Mouse (Mus musculus) lung, postnatal 10 days (tissue): ENCODE data around the gene Dnaja1.
A peak's percentile ranks its signal among the peaks of the same experiment; 100 is the strongest.

ENCODE experiments used
- DNase-seq: peaks from one replicate; pipeline ENCODE4 v3.0.0; 2021

Gene Dnaja1

DNA sequence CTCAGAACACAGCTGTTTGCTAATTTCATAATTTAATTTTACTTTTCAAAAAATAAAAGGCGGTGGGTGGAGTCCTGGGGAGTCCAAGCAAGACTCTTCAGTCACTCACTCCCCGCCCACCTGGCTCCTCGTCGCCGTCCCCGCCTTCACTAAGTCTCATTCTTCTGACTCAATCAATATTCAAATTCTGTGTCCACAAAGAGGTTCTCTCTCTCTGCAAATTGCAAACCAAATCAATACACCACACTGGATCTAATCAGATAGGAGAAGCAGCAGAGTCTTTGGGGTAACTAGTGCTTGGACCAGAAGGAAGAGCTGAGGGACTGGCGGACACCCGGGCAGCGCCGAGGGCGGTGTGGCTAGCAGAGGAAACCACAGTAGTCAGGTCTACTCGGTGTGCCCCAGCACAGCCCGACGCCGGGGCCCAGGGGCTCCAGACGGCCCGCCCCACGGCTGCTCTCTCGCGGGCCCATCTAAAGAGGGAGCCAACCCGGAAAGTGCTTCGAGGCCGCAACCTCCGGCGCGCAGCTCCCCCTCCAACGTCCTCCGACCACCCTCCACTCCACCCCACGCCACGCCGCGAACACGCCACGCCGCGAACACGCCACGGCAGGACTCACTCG lies 35.3 kb downstream of the Dnaja1 start:
- DNase-seq, result peak; percentile 37

DNA sequence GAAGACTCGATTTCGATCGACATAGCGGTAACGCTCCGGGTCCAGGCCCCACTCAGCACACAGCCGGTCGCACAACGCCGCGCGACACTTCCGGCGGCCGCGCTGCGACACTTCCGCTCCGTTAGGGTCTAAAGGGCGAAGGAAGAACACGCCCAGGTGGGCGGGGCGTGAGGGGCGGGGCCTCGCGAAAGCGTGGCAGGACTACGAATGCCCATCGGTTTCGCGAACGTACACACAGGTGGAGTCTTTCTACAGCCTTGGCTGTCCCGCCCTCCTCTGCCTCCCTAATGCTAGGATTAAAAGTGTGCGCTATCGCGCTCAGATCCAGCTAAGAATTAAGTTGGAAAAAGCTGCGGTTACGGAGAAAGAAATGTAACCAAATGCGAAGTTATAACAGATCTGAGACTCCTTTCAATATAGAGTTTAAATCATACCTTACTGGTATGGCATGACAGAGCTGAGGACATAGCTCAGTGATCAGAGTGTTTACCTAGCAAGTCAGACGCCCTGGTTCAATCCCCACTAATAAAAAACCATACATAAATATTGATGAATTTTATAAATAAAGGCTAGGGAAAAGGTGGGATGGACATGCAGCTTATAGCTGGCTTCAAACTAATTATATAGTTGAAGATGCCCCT lies 36.0 kb downstream of the Dnaja1 start, which contains the start of gene Smu1:
TSS of gene Smu1 (minus strand) at position 144 of the 641 bp plus-strand sequence.
- DNase-seq, result peak; percentile 97

DNA sequence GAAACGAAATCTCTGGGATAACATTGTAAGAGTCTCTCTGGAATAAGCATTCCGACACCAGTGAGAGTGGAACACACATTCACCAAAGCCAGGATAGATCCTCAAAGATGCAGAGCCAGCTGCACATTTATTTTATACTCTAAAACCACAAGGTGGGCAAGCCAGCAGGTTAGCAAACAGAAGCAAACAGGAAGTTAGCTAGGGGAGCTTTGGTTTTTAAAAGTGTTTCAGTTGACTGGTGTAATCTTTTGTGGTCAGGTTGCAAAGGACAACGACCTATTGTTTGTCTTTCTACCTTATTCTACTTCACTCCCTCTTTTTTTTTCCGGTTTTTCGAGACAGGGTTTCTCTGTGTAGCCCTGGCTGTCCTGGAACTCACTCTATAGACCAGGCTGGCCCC lies 37.9 kb downstream of the Dnaja1 start:
- DNase-seq, result no peak

DNA sequence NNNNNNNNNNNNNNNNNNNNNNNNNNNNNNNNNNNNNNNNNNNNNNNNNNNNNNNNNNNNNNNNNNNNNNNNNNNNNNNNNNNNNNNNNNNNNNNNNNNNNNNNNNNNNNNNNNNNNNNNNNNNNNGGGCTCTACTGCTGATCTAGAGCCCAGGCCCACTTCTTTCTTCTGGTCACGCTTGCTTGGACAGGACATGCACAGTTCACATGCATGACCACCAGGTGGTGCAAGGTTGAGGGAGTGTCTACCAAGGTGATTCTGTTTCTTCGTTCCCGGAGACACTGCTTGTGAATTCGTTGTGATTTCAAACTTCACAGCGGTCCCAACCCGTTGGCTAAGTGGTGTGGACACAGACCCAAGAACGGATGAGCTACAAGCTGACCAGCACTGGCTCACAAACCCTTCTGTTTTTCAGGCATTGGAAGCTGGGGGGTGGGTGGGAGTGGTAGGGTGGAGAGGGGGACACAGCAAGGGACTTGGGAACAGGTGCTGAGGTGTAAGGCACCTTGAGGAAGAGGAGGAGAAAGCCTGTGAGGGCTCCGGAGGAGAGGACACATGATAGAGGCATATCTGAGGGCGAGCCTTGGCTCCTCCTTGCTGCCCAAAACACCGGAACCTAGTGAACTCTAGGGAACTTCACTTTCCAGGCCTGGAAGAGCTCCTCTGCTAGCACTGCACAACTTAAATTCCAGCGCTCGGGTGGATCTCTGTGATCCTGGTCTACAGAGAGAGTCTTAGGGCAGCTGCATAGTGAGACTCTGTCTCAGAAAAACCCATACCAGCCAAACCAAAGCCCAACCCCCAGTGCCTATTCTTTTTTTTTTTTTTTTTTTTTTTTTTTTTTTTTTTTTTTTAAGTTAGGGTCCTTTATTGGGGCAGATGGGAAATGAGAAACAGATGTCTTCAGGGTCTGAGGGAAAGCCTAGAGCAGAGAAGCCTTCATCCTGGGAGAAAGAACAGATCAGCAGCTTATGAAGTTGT lies 52.6 kb downstream of the Dnaja1 start:
- DNase-seq, result peak; percentile 92

DNA sequence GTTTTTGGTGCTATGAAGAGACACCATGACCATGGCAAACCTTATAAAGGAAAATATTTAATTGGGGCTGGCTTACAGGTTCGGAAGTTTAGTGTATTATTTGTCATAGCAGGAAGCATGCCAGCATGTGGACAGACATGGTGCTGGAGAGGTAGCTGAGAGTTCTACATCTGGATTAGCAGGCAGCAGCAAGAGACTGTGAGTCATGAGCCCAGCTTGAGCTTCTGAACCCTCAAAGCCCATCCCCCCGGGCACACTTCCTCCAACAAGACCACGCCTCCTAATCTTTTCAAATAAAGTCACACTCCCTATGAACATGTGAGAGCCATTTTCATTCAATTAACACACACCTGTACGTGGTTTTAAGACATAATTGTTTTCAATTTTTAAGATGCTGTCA lies 54.5 kb downstream of the Dnaja1 start:
- peak; percentile 25 for DNase-seq

DNA sequence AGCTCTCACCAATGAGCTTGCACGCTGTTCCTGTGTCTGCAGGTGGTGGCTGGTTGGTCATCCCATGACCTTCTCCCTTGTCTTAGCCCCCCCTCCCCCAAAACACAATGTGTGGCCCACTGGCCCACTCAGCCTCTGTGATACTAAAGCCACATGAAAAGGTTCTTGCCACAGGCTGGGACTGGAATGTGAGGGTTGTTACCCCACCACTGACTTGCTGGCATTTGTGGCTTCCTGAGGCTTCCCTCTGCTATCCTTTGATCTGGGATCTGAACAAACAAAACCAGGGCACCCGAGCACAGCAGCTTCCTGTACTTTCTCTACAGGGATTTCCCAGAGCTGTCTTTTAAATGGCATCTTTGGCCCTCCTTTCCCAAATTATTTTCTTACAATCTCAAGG lies 55.2 kb downstream of the Dnaja1 start:
- peak; percentile 29 for DNase-seq

DNA sequence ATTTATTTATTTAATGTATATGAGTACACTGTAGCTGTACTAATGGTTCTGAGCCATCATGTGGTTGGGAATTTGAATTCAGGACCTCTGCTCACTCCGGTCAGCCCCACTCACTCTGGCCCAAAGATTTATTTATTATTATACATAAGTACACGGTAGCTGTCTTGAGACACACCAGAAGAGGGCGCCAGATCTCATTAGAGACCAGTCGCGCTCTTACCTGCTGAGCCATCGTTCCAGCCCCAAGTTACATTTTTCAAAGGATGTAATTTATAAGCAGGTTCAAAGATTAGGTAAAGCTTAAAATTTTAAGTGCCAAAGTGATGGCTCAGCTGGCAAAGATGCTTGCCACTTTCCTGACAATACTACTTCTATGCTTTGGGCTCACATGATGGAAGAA lies 56.7 kb downstream of the Dnaja1 start:
- peak; percentile 13 for DNase-seq

DNA sequence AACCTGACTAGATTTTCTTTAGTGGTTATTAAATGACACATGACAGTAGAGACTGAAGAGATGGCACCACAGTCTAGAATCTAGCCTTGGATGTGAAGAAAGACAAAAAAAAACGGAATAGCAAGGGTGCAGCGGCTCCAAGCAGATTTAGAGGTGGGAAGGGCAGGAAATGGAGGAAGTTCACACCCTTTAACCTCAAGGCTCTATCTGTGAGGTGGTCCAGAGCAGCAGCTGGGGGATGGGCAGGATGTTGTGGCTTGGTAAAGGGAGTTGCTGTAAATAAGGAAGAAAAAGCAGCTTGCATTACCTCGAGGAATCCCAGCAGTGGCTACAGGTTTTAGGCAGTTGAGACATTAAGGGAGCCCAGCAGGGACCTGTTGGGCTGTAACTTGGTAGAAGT lies 59.2 kb downstream of the Dnaja1 start:
- DNase-seq, result peak; percentile 78

DNA sequence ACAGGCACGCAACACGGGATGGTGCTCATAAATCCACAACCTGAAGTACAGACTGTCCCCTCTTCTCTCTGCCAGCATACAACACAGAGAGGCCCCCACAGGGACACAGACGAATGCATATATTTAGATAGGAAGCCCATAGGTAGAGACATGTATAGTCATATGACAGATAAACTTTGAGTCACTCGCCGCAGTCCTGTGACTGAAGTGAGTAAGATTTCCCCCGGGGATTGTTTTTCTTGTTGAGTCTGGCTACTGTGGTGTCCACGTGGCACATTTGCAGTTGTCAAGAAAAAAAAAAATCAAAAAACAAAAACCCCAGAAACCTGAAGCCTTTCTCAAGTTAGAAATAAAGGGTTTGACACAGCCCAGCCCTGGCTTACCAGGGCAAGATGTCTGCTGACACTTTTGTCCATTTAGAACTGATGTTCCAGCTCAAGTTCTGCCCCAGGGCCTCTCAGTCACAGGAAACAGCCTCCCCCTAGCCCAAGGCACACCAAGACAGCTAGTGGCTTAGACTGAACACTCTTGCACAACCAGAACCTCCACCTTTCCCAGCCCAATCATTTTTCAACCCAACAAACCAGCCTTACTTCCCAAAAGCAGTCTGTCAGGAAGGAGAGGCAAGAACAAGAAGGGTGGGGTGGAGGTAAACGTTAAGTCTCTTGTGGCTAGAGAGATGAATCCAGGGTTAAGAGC lies 60.0 kb downstream of the Dnaja1 start:
- DNase-seq, result no peak

DNA sequence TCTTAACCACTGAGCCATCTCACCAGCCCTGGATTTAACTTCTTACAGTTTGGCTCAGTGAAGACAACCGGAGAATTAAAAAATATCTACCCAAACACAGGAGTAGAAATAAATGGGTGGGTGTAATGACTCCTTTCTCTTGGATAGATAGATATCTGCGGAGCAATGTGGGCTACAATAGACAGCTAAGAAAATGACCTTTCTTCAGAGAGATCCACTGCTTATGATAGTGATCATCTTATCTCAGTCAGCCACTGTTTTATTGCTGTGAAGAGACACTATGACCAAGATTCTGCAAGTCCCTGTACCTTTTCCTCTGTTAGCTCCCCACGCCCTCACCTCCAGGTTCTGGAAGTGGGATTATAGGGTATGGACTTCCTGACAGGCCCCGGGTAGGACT lies 61.1 kb downstream of the Dnaja1 start:
- DNase-seq, result no peak

DNA sequence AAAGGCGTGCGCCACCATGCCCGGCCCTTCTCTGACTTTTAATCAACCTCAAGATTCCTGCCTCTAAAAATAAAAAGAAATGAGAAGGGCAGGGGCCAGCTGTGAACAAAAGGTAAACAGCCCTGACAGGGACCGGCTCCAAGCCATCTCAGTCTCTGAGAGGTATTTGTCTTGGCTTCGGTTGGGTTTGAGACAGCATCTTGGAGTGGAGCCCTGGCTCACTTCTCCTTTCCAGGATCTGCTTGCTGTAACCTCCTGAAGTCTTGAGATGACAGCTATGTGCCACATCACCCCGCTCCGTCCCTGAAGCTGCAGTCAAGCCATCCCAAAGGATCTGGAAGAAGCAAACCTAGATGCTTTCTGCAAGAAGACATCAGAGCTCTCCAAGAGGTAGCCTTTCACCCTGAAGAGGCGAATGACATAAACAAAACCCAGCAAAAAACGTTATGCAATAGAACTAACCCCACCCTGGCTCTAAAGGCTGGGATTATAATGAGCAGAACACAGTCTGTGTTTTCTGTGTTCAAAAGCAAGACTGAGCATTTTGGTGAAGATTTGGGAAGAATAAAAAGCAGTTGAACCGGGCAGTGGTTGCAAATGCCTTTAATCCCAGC lies 62.7 kb downstream of the Dnaja1 start:
- peak; percentile 64 for DNase-seq

DNA sequence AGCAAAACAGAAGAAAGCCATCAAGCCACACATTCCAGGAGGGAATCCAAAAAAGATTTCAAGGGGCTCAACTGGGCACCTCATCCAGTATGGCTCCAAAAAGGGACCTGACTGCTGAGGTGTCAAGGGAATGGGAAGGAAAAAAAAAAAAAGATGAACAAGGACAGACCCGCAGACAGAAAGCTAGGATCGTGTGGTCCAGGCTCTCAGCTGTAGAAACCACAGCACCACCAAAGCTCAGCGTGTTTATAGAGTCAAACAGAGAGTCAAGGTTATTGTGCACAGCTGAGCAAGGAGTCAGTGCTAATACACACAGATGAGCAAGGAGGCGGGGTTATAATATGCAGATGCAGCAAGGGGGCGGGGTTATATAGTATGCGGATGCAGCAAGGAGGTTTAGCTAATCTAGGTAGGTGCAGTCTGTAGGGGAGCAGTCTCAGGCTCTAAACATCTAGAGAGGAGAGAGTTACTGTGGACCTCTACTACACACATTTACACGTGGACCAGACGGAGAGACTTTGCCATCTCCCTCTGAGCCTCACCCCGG lies 63.7 kb downstream of the Dnaja1 start:
- DNase-seq, result no peak

DNA sequence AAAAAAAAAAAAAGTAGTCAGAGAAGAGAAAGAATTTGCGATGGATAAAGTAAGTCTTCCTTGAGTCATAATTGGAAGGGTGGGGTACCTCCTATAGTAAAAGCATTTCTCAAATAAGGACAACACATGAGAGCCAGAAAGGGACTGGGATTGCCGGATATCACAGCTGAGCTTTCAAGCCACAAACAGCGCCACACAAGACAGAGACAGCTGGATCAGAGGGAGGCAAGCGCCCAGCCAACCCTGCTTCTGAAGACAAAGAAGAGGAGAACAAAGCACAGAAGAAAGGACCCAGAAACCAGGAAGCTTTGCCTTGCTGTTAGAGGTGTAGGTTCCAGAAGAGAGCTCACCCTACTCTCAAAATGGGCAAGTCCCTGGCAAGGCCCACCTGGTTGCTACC lies 64.6 kb downstream of the Dnaja1 start:
- no peak for DNase-seq
